Mouse (Mus musculus) activated CD4-positive, CD25-positive, alpha-beta regulatory T cell, adult 4 months (primary cell): ENCODE results near the gene Ddx54. TPM values are rescaled to one million over a fixed set of nuclear protein-coding genes. Genes with fewer than 3 reads are reported as not detected.

Experiments used
- ATAC-seq: one replicate; pipeline ENCODE4 v1.8.0; 2017
- polyA plus RNA-seq, 2 experiments: library from polyadenylated mRNA; unstranded; fragments of 100-300 nt; shearing (Covaris generic); gene quantifications; one replicate each; pipeline ENCODE4 v1.2.1; 2017

Ddx54 gene
- polyA plus RNA-seq, 2 experiments from 2014 or later: 11.7 to 18.4 TPM

DNA sequence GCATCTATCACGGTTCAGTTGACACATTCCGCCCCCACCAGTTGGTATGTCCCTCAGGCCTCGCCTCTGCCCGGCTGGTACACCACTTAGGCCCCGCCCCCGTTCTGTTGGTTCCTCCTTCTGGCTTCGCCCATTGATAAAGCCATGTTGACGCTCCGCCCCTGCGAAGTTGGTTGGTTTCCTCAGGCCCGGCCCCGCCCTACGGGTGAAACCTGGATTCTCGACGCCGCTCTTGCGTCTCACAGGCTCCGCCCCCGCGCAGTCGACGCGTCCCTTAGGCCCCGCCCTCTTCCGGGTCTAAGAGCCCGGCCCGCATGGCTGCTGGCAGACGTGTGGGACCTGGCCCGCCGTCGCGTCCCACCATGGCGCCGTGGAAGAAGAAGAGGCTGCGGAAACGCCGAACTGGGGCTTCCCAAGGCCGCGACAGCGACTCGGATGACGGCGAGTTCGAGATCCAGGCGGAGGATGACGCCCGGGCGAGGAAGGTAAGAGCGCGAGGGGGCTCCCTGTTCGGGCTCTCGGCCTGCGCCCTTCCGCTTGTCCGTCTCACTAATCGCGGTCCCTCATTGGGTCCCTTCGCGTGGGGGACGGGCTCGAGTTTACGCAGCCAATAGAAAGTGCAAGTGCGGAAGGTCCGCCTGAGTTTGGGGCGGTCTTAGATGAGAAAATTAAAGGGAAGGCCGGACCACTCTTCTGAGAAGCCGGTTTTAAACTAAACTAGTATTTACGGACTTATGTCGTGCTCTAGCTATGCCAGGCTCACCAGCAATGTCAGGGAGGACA is 474 bp downstream of the Ddx54 start:
- peak; percentile 85 for ATAC-seq

DNA sequence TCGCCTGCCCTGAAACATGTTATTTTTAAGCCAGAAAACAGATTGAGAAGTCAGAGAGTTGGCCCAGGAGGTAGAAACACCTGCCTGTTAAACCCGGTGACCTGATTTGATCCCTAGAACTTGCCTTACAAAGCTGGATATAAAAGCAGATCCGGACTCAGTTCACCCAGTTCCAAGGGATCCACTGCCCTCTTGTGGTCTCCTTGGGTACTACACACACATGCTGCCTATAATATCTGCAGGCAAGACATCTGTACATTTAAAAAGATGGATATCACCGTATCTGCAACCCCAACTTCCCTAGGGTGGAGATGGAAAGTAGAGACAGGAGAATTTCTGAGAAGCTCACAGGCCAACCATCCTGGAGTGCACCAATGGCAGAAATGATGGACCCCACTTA is 3.4 kb downstream of the Ddx54 start:
- no peak for ATAC-seq

DNA sequence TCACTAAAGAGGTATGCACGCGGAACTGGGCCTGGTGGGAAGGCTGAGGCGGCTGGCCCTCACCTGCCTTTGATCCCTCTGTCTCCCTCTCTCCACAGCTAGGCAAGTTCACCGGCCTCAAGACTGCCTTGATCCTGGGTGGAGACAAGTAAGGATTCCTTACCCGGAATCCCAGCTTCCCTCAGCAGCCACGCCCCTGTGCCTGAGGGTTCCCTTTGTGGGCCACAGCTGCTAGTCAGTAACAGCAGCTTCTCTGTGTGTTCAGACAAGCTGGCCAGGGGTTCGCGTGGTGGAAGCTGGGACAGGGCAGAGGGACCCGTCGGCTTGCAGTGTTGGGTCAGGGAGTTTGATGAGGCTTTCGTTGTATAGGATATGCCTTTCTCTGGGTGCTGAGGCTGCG is 6.2 kb downstream of the Ddx54 start:
- no peak for ATAC-seq

DNA sequence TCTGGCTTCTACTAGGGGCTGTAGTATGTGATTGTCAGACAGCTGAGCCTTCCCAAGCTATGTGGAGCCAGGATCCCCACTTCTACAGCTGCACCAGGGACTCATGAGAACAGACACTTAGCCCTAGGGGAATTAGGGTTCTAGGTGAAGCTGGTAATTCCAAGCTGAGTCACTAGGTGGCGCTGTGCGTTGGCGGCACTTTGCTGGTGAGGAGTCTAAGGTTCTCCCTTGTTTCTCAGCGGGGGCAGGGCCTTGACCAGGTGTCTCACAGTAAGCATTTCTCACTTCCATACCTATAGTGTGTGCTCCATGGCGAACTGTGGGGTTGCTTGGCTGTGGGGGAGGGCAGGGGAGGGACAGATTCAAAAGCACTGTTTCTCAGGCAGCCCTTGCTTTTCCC is 6.7 kb downstream of the Ddx54 start:
- ATAC-seq: no peak

DNA sequence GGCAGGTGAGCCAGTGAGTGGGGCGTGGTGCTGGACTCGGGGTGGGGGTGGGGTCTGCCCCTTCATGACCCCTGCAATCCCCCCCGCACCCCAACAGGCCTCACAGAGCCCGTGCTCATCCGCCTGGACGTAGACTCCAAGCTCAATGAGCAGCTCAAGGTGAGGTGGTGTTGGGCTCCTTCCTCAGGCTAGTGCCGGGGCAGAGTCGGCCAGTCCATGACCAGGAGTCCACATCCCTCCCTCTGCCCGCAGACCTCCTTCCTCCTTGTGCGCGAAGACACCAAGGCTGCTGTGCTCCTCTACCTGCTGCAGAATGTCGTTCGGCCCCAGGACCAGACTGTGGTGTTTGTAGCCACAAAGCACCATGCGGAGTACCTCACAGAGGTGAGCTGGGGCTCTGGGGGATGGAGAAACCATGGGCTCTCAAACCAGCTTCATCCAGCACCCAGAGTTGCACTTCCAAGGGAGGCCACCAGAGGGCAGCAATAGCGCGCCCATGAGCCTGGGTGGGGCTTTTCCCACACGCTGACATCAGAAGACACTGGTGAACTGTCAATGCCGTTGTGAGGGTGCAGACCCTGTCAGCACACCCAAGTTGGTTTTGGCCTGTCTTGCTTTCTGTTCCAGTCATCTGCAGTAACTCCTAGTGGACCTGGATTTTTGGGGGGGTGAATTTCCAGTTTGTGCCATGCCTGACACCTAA is 8.0 kb downstream of the Ddx54 start:
- peak; percentile 59 for ATAC-seq

DNA sequence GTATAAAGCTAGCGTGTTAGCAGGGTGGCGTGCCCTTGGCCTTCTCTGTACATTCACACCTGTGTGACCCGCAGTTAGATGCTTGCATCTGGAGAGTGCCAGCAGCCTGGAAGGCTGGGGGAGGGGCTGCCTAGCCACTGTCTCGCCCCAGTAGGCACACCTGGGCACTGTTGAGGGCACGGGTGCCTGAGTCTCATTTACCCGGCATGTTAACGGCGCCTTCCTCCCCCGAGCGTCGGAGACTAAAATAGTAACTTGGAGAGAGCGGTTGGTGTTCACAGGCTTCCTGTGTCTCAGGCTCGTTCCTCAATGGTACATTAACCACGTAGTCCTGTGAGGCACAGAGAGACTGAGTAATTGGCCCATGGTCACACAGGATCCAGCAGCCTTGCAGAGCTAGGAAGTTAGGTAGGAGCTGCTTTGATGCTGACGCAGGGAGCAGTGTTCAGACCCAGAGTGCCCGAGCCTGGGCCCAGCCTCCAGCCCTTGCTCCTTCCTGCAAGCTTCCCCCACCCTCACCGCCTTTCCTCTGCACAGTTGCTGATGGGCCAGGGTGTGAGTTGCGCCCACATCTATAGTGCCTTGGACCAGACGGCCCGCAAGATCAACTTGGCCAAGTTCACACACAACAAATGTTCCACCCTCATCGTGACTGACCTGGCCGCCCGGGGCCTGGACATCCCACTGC is 8.7 kb downstream of the Ddx54 start:
- peak; percentile 63 for ATAC-seq

DNA sequence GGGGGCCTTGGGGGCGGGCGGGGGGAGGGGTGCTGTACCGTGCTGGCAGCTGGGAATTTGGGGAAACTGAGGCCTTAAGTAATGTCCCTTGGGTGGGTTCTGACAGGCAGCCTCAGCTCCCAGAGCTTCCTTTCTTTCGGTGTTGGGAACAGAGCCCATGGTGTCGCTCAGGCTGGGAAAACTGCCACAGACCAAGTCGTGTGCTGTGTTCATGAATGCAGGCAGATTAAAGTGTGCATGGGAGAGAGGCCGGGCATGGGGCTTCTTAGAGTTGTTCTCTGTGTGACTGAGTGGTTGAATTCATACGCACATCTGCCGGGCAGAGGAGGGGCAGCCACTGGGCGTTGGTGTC is 9.3 kb downstream of the Ddx54 start:
- ATAC-seq: no peak

DNA sequence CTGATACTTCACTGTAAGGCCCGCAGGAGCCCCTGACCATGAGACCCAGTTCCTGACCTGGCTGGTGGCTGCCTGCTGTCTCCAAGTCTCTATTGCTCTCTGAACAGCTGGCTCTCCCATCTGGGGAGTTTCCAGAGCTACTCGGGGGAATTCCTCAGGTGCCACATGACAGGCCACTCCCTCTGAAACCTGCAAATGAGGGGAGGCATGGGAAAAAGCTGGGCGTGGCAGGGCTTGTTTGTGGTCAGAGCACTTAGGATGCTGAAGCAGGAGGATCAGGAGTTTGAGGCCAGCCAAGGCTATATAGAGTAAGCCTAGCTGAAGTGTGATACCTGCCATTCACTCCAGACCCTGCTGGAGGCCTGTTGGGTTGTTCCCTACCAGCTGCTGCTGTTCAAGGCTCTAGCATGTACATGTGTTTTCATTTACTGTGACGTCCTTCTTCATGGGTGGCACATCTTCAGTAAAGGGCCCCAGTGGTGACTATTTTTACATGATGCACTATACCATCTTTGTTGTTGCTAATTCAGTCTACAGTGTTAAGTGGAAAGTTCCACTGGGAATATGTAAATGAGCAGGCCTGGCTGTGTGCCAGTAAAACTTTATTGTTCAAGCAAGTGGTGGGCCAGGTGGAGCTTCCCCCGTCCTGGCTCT is 9.8 kb downstream of the Ddx54 start:
- peak; percentile 44 for ATAC-seq

DNA sequence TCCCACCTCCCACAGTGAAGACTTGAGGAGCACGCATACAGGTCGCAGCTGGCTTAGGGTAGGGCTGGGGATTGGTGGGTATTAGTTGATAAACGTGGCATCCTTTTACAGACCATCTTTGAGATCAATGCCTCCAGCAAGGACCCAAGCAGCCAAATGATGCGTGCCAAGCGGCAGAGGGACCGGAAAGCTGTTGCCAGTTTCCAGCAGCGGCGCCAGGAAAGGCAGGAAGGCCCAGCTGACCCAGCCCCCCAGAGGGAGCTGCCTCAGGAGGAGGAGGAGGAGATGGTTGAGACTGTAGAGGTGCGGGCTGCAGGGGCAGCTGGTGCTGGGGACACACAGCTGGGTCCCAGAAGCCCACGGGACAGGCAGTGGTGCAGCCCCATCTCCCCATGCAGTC is 11.9 kb downstream of the Ddx54 start:
- ATAC-seq: no peak

DNA sequence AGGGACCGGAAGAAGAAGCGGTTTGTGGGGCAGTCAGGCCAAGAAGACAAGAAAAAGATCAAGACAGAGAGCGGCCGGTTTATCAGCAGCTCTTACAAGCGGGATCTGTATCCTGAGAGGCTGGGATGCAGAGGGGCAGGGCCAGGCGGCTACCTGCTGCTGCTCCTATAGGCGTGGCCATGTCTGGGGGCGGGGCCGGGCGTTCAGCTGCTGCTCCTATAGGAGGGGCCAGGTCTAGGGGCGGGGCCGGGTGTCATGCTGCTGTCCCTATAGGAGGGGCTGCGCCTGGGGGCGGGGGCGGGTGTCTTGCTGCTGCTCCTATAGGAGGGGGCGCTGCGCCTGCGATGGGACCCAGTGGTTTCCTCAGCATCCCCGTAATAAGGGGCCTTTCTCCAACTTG is 13.9 kb downstream of the Ddx54 start:
- no peak for ATAC-seq

DNA sequence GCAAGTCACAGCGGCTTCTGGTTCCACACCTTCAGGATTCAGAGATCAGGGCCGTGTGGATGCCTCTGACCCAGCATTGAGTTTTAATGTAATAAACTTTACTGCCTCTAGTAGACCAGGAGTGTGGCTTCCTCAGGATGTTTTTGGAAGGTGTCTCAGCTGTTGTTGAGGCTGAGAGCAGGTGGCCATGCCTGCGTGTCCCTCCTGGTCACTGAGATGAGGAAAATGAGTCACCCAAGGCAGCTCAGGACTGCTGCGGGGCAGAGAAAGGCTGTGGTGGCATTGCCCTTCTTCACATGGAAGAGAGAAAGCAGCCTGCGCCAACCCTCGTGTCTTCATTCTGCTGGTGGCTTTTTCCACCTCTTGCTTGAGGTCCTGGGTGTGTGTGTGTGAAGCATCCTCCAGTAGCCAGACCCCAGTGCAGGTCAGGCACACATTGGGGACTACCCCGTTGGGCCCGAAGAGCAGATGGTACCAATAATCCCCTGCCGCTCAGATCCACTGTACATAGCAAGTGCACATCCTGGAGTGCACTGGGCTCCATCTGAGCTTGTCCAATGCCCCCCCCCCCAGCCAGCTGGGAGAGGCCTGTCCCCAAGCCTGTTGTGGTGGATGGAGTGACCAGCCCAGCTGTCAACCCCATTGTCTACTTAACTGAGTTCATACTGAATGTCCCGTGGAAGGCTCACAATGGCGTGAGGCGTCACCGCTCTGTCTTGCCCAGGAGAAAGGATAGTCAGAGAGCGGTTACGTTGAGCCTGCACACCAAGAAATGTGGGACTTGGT is 15.2 kb downstream of the Ddx54 start:
- no peak for ATAC-seq

DNA sequence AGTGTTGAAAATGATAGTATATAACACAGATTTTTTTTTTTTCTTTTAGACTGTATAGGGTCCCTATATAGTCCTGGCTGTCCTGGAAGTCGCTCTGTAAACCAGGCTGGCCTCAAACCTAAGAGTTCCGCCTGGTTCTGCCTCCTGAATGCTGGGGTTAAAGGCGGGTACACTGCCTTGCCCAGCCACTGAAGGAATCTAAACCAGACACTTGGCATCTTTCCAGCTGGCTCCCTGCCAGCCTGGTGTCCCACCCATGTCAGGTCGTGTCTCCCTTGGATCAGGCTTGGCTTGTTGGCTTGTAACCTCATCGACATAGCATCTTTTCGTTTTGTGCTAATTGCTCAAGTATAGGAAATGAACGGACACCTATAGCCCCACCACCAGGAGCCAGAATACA is 16.1 kb downstream of the Ddx54 start:
- no peak for ATAC-seq

DNA sequence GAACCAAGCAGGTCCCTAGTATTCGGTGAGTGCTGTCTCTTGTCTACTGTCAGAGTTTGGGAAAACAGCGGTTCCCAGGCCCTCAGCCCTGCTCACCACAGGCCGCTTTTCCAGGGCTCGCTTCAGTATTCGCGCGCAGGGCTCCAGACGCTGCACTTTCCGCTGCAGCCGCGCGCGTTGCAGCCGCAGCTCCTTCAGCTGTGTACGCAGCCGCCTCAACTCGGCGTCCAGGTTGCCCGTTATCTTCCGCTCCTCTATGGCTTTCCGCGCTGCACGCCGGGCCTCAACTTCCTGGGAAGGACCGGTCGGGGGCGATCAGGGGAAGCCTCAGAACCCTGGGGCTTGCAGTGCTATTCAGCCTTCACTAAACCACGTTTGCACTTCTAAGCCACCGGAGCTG is 18.6 kb downstream of the Ddx54 start:
- ATAC-seq: peak; percentile 10

DNA sequence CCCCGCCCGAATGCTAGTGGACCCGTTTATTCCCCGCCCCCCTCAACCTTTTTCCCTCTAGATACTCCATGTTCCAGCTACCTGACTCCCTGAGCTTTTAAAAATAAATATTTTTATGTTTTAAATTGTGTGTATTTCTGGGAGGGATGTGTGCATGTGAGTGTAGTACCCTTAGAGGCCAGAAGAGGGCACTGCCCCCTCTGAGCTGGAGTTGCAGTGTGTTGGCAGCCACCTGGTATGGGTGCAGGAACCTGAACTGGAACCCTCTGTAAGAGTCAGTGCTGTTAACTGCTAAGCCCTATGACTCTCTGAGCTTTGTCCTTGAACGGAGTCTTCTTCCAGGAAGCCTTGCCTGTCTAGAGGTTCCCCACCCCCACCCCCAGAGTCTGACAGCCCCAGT is 19.4 kb downstream of the Ddx54 start:
- no peak for ATAC-seq

DNA sequence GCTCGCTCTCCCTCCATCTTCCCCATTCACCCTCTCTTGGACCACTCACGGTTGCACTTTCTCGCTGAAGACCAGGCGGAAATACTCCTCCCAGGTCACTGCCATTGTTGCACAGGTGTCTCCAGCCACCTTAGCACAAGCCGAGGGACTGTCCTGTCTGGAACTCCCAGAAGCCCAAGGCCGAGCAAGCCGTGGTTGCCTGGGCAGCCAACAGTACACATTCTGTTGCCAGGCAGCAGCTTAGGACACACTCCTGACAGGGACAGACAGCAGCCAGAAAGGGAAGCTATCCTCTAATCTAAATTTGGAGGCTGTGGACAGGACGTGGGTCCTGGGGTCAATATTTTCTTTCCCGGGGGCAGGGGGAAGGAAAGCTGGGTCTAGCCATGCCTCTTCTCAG is 21.6 kb downstream of the Ddx54 start, which contains the start of gene Cfap73:
TSS of gene Cfap73 (minus strand) at position 105 of the 400 bp plus-strand sequence.
- no peak for ATAC-seq

DNA sequence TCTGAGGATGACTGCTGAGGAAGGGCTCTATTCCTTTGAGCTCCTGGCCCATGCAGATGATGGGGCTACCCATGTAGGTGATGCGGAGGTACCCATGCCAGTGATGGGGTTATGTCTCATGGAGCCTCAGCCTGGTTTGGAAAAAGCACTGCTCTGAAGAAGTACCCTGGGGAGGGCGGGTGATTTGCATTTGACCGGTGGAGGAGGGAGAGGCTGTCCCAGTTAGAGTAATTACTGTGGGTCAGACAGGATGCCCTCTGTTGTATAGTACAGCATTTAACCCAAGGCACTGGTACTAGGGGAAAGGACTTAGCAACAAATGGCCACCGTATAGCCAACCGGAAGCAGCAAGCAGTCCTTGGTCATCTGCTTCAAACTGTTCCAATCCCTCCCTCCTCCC is 22.3 kb downstream of the Ddx54 start:
- ATAC-seq: no peak

DNA sequence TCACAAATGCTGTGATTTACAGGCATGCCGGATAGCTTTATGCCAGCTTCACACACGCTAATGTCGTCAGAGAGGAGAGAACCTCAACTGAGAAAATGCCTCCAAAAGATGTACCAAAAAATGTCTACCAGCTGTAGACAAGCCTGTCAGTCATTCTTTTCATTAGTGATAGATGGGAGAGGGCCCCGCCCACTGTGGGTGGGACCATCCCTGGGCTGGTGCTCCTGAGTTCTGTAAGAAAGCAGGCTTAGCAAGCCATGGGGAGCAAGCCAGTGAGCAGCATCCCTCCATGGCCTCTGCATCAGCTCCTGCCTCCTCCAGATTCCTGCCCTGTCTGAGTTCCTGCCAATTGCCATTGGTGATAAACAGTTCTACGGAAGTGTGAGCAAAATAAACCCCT is 23.1 kb downstream of the Ddx54 start:
- ATAC-seq: no peak

DNA sequence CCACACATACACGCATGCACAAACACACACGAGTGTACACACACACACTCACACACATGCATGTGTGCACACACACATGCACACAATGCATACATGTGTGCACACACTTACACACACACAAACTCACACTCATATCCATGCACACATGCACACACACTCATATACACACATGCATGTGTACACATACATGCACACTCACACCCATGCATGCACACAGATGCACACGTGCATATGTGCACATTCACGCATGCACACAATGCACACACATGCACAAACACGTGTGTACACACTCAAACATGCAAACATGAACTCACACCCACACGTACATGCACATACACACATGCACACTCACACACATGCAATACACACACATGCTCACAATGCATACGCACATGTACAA is 27.6 kb downstream of the Ddx54 start:
- no peak for ATAC-seq

DNA sequence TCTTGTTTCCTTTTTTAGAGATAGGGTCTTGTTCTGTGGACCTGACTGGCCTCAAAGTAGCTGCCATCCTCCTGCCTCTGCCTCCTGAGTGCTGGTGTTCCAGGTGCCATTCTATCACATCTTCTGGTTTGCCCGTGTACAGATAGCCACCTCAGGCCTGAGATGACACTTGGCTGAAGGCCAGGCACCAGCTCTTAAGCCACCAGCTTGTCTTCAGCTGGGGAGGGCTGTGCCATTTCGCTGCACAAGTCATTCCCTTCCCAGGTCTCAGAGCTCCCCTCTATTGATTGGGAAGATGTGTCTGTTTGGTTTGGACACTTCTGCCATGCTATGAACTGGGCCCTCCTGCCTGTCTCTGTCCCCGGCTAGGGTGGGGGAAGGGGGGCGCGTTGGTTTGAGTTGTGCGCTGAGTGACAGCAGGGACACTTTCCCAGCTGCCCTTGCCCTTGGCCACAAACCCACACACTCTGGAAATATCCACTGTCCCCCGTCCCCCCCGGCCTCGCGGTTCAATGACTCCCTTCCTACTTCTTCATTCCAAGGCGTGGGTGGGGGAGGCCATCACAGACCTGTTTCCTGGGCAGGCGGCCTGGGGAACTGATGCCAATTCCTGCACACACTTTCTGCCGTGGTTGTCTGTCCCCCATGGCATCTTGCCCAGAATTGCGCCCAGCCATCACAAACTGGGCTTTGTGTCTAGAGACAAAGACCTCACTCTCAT is 31.0 kb downstream of the Ddx54 start:
- ATAC-seq: no peak

DNA sequence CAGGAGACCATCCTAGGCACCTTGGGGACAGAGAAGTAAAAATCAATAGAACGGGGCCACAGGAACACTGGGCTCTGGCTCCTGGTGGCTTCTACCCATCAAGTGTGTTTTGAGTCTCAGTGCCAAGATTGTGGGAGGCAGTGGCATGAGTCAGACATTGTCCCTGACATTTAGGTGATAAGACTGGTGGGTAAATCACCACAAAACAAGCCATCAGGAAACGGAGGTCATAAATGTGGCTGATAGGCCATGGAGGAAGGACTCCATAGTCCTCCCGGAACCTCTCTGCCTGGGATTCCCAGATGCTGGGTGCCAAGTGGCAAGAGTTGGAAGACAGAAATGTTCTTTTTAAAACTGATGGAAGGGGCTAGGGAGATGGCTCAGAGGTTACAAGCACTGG is 31.7 kb downstream of the Ddx54 start:
- ATAC-seq: no peak

DNA sequence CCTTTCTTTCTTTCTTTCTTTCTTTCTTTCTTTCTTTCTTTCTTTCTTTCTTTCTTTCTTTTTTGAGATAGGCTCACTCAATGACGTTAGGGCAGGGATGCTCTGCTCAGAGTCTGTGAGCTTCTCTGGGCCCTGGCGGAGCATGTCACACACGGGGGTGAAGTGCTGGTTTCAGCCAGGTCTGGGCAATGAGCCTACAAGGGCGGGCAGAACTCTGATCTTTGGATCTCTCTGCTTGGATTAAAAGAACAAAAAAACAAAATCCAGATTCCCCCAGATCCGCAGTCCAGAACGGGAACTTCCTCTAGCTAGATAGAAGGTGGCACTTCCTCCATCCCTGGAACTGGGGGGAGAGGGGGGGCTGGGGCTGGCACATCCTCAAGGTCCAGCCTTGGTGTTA is 33.3 kb downstream of the Ddx54 start:
- no peak for ATAC-seq

DNA sequence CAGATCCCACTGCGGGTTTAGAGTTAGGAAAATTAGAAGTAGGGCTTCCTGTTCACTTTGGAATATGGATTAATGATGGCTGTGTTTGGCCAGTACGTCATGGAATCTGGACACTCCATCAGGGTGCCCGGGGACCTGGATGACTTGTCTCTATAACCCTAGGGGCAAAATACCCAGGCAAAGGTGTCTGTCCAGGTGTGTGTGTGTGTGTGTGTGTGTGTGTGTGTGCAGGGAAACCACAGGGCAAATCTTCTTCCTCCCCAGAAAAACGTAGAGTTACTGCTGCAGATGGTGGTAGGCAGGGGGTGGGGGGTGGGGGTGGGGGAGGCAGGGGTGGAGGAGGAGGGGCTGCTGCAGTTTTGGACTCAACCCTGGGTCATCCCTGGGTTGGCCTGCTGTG is 34.8 kb downstream of the Ddx54 start:
- ATAC-seq: no peak
